ENCODE assay signal across 8 mouse cellular contexts in the genomic region with DNA sequence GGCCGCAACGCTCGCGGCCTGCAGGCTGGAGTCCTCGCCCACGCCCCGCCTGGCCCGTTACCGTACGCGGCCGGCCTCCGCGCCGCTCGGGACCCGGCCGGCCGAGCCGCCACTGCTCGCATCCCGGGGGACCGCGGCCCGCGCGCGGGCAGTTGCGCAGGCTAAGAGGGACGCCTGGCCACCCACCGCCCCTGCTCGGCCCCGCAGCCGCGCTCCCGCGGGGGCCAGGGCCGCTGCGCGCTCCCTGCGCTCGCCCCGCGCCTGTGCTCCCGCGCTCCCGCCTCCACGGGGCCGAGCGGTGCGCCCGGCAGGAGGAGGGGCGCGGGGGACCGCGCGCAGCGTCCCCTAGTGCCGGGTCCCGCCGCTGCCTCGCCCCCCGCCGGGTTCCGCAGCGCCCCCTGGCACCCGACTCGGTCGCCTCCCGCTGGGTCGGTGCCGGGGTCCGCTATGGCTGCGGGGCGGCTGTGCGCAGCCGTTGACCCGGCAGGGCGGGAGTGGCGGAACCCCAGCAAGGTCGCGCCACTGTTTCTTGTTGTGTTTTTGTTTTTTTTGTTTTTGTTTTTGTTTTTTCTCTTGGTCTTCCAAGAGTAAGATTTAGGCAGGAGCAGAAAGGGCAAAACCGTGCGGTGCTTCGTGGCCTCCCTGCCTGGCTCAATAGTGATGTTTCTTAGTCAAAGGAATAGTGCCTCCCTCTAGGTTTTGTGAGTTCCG. TPM values are rescaled to one million over a fixed set of nuclear protein-coding genes. Genes with fewer than 3 reads are reported as not detected.
DNase-seq lines count a peak whose midpoint lies in the region; ATAC-seq lines count a peak whose summit lies in the region.

A gene (minus strand): TSS at position 335 of the 711 bp plus-strand sequence.

- DNase-seq in ZHBTc4 (ENCODE audit: low read depth, low spot score) = peak; percentile 69
- DNase-seq in gastrocnemius, postnatal 36 days = peak; percentile 69 to 72
- peak; percentile 80 for DNase-seq in intestine, embryonic 14.5 days (ENCODE audit: low spot score)
- peak; percentile 57 to 82 for DNase-seq in left cerebral cortex, postnatal 25 days (ENCODE audit: low spot score in 2 of 2)
- DNase-seq in right cerebral cortex, postnatal 14 days = peak; percentile 82
- DNase-seq in urinary bladder, postnatal 4 days (ENCODE audit: low spot score in 2 of 2) = peak; percentile 78 to 83

- ATAC-seq in common myeloid progenitor, adult 5-6 weeks (replicated peaks; ENCODE audit: low read depth, poor library complexity, severe bottlenecking) = peak; percentile 20; the same call in 1 of the 2 replicates
- peak; percentile 66 for ATAC-seq in intestine, embryonic 14.5 days (replicated peaks; ENCODE audit: low FRiP score, low TSS enrichment, low read depth)
- ATAC-seq in megakaryocyte-erythroid progenitor cell, adult 5-6 weeks (replicated peaks; ENCODE audit: low FRiP score, low TSS enrichment, poor library complexity, severe bottlenecking) = no peak

- intact Hi-C loops in gastrocnemius, postnatal 36 days (cut with DNase I) = loop anchor here (1.0 to 5.0 kb wide), 2 partner anchors 31 to 229 kb away; no protein-coding TSS in a partner anchor
- intact Hi-C loops in left cerebral cortex, postnatal 25 days (cut with DNase I) = no loop called here

- peak within 1 kb of the TSS; percentile 71 for H3K4me2 ChIP-seq in intestine, embryonic 14.5 days (ENCODE audit: low read length)

- peaks cover 24% of the 10 kb centered on the region for H3K36me3 ChIP-seq in intestine, embryonic 14.5 days (ENCODE audit: control insufficient read depth, insufficient read depth, low read length)

- H3K4me3 ChIP-seq in intestine, embryonic 14.5 days (ENCODE audit: low read depth, low read length) = peak within 1 kb of the TSS; percentile 89

- peaks cover 12% of the 10 kb centered on the region for H3K4me1 ChIP-seq in intestine, embryonic 14.5 days (replicated peaks; ENCODE audit: control insufficient read depth, insufficient read depth, low read length)

- H3K9ac ChIP-seq in intestine, embryonic 14.5 days (ENCODE audit: low read length) = peak within 1 kb of the TSS; percentile 80

- H3K9me3 ChIP-seq in intestine, embryonic 14.5 days (ENCODE audit: control insufficient read depth, low read length) = no peaks in the 10 kb centered on the region

- peak within 1 kb of the TSS; percentile 80 for H3K27ac ChIP-seq in intestine, embryonic 14.5 days (ENCODE audit: low read depth)

- WGBS in intestine, embryonic 14.5 days = under 1% methylated on average over 65 of the region's 86 CpGs

- H3K27me3 ChIP-seq in intestine, embryonic 14.5 days (replicated peaks; ENCODE audit: control insufficient read depth, insufficient read depth, low read length) = no peaks in the 10 kb centered on the region

RNA-seq across cellular contexts. Expression of the gene that starts here (rescaled TPM):
- 36.1 and 38.4 TPM in 2 replicates for total RNA-seq in common myeloid progenitor, adult 5-6 weeks (2017)
- 100 to 1,000 TPM; 139 to 157 TPM for total RNA-seq in gastrocnemius, postnatal 36 days (2021)
- polyA plus RNA-seq in intestine, embryonic 14.5 days (2014; fragmentation: Nextera tagmentation; extraction: Ambion mirVana) = 17.4 and 18.8 TPM in 2 replicates
- 100 to 1,000 TPM; 128 to 147 TPM for total RNA-seq in left cerebral cortex, postnatal 25 days (2021)
- total RNA-seq in megakaryocyte-erythroid progenitor cell, adult 5-6 weeks (2014; fragmentation: Nextera tagmentation) = 20.3 and 33.2 TPM in 2 replicates
- 10.8 and 19.4 TPM in 2 replicates for total RNA-seq in megakaryocyte-erythroid progenitor cell, adult 5-6 weeks (2017)
